Mouse (Mus musculus): ENCODE measurements around the gene Snrnp70. TPM values are rescaled to one million over a fixed set of nuclear protein-coding genes. Genes with fewer than 3 reads are reported as not detected.

Snrnp70 gene
- polyA plus RNA-seq, 1 experiment = 515 TPM

DNA sequence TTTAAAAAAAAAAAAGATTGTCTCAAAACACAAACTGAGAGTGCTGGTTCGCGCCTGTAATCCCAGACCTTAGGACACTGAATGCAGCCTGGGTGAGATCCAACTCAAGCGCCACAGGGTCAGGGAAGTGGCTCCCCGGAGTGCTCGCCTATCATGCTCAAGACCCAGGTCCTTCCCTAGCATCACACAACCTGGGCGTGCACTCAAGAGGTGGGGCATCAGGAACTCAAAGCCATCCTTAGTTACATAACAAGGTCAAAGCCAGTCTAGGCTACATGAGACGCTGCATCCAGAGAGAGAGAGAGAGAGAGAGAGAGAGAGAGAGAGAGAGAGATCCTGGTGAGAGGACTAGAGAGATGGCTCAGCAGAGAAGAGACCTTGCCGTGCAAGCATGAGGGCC, 31.0 kb upstream of the Snrnp70 start:
- TF ChIP-seq FLI1 (IDR thresholded peaks at IDR 0.05; ENCODE audit: low read length) (no peak), GATA1 (IDR thresholded peaks at IDR 0.05; ENCODE audit: borderline replicate concordance, low read length) (no peak)
- Histone ChIP-seq H3K27me3 (replicated peaks) (no peaks in the 10 kb centered on the region), H3K4me3 (replicated peaks) (no peak overlapping the region), H3K36me3 (replicated peaks; ENCODE audit: low read length) (peaks cover 98% of the 10 kb centered on the region), H3K9me3 (no peaks in the 10 kb centered on the region), H3K4me1 (peaks cover 27% of the 10 kb centered on the region)

DNA sequence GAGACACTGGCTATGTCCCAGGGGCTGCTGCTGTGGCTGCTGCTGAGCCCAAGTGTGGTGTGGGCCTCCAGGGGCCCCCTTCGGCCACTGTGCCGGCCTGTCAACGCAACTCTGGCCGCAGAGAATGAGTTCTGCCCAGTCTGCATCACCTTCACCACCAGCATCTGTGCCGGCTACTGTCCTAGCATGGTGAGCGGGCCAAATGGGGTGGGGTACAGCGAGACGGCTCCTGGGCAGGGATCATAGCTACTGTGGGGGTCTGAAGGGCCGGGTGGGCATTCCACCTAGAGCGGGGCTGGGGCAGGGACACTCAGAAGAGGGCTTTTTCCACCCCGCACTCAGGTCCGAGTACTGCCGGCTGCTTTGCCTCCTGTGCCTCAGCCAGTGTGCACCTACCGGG, 25.7 kb upstream of the Snrnp70 start:
- no peaks in the 10 kb centered on the region for H3K9me3 ChIP-seq
- H3K27me3 ChIP-seq (replicated peaks) = peaks cover 34% of the 10 kb centered on the region
- peaks cover 64% of the 10 kb centered on the region for H3K36me3 ChIP-seq (replicated peaks; ENCODE audit: low read length)
- TF ChIP-seq GATA1 (IDR thresholded peaks at IDR 0.05; ENCODE audit: borderline replicate concordance, low read length) (no peak), FLI1 (IDR thresholded peaks at IDR 0.05; ENCODE audit: low read length) (no peak)
- H3K4me3 ChIP-seq (replicated peaks) = no peak overlapping the region
- H3K4me1 ChIP-seq = peaks cover 12% of the 10 kb centered on the region

DNA sequence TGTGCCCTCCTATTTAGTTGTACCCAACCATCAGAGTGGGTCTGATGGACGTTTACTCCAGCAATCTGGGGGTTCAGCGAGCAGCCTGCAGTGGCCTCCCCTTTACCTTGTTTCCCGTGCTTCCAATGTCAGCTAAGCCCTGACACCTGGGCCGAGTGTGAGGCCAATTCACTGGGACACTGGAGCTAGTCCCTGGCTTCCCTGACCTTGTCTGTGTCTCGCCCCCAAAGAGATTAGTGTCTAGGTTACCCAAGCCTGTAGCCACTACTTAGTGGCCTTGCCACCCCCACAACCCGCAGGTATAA, 25.0 kb upstream of the Snrnp70 start, which contains the start of gene Lhb:
Lhb (plus strand) TSS at position 206 of the 305 bp plus-strand sequence.
- TF ChIP-seq FLI1 (IDR thresholded peaks at IDR 0.05; ENCODE audit: low read length) (no peak), GATA1 (IDR thresholded peaks at IDR 0.05; ENCODE audit: borderline replicate concordance, low read length) (no peak)
- Histone ChIP-seq H3K4me3 (replicated peaks) (no peak within 1 kb of the TSS), H3K36me3 (replicated peaks; ENCODE audit: low read length) (peaks cover 59% of the 10 kb centered on the region), H3K9me3 (no peaks in the 10 kb centered on the region), H3K4me1 (peaks cover 16% of the 10 kb centered on the region), H3K27me3 (replicated peaks) (peaks cover 41% of the 10 kb centered on the region)

DNA sequence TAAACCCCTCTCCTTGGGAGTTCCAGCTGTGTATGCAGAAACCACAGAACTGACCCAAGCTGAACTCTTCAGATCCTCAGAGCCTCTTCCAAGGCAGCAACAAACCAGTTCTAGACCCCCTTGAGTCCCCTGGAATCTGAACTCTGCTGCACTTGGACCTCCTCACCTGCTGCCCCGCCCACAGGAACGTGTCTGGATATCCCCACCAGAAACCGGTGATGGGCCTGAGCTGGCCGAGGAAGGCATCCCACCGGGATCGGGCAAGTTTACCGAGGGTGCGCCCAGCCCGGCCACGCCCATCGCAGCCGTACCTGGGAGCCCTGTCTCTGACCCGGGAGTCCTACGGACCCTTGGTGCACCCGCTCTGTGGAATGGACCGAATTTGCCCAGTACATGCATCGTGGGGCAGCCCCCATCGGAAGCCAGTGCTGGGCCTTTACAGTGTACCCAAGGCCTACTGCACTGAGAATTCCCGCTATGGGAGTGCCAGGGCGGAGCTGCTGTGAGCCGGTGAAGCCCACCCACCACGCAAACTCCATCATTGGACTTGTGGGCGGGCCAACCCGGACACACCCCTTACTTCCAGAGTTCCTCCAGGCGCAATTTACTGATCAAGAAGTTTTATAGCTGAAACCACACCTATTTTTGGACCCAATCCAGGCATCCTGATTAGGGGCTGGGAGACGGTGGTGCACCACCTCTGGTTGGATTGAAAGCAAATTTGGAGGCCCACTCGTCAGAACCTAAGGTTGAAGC, 24.5 kb upstream of the Snrnp70 start:
- H3K27me3 ChIP-seq (replicated peaks) = peaks cover 46% of the 10 kb centered on the region
- no peak overlapping the region for H3K4me3 ChIP-seq (replicated peaks)
- H3K36me3 ChIP-seq (replicated peaks; ENCODE audit: low read length) = peaks cover 53% of the 10 kb centered on the region
- peaks cover 21% of the 10 kb centered on the region for H3K4me1 ChIP-seq
- H3K9me3 ChIP-seq = no peaks in the 10 kb centered on the region
- TF ChIP-seq FLI1 (IDR thresholded peaks at IDR 0.05; ENCODE audit: low read length) (no peak), GATA1 (IDR thresholded peaks at IDR 0.05; ENCODE audit: borderline replicate concordance, low read length) (no peak)

DNA sequence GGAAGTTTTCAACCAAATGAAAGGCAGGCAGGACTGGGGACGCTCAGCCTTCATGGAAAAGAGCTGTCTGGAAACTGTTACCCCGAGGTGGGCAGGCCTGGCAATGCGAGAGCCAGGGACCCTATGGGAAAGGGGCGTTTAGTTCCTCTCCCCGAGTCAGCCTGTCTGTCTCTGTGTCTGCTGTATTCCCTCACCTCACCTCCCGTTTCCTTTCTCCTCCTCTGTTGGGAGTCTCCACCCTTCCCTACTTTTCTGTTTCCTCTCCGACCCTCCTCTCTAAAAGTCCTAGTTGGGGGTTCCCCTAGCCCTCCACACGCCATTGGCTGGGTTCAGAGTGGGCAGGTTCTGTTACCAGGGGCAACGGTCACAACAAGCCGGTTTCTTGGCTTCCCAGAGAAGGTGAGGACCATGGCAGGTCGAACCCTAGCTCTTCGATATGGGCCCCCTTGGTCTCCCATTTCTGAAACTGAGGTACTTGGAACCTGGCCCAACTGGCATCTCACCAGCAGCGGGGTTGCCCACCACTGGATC, 22.5 kb upstream of the Snrnp70 start:
- Histone ChIP-seq H3K9me3 (no peaks in the 10 kb centered on the region), H3K4me3 (replicated peaks) (no peak overlapping the region), H3K27me3 (replicated peaks) (peaks cover 66% of the 10 kb centered on the region), H3K4me1 (peaks cover 41% of the 10 kb centered on the region), H3K36me3 (replicated peaks; ENCODE audit: low read length) (peaks cover 33% of the 10 kb centered on the region)
- TF ChIP-seq GATA1 (IDR thresholded peaks at IDR 0.05; ENCODE audit: borderline replicate concordance, low read length) (no peak), FLI1 (IDR thresholded peaks at IDR 0.05; ENCODE audit: low read length) (no peak)

DNA sequence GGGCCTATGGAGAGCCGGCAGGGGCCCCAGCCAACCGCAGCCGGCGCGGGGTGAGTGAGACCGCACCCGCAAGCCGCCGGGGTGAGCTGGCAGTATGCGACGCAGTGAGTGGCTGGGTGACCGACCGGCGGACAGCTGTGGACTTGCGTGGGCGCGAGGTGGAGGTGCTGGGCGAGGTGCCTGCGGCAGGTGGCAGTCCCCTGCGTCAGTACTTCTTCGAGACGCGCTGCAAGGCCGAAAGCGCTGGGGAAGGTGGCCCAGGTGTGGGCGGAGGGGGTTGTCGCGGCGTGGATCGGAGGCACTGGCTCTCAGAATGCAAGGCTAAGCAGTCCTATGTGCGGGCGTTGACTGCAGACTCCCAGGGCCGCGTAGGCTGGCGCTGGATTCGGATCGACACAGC, 20.1 kb upstream of the Snrnp70 start:
- H3K4me3 ChIP-seq (replicated peaks) = peak overlapping the region; percentile 82

DNA sequence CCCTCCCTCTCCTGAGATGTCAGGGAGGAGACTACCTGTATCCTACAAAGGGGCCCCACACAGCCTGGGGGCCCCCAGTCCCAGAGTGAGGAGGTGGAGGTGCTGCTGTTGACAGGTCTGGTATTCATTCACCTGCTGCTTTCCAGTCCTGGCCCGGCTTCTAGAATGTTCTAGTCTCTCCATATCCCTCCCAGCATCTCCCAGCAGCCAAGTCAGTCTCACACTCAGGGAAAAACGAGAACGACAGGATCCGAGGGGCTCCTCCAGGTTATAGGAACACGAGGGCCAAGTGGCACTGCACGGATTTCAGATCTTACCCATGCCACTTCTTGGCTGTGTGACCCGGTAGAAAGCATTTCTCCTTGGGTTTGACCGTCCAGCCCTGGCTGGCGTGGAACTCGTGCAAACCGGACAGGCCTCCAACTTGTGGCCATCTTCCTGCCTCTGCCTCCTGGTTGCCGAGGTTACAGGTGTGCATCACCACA, 19.2 kb upstream of the Snrnp70 start:
- Histone ChIP-seq H3K27me3 (replicated peaks) (peaks cover 95% of the 10 kb centered on the region), H3K4me1 (peaks cover 46% of the 10 kb centered on the region), H3K36me3 (replicated peaks; ENCODE audit: low read length) (peaks cover under 1% of the 10 kb centered on the region), H3K4me3 (replicated peaks) (no peak overlapping the region), H3K9me3 (no peaks in the 10 kb centered on the region)
- TF ChIP-seq GATA1 (IDR thresholded peaks at IDR 0.05; ENCODE audit: borderline replicate concordance, low read length) (no peak), FLI1 (IDR thresholded peaks at IDR 0.05; ENCODE audit: low read length) (no peak)

More for the DNA sequence above, 20.1 kb upstream of the Snrnp70 start:
- no peak for TF ChIP-seq GATA1 (IDR thresholded peaks at IDR 0.05; ENCODE audit: borderline replicate concordance, low read length)
- no peak for TF ChIP-seq FLI1 (IDR thresholded peaks at IDR 0.05; ENCODE audit: low read length)
- Histone ChIP-seq H3K9me3 (no peaks in the 10 kb centered on the region), H3K4me1 (peaks cover 46% of the 10 kb centered on the region), H3K36me3 (replicated peaks; ENCODE audit: low read length) (peaks cover 9% of the 10 kb centered on the region), H3K27me3 (replicated peaks) (peaks cover 86% of the 10 kb centered on the region)

DNA sequence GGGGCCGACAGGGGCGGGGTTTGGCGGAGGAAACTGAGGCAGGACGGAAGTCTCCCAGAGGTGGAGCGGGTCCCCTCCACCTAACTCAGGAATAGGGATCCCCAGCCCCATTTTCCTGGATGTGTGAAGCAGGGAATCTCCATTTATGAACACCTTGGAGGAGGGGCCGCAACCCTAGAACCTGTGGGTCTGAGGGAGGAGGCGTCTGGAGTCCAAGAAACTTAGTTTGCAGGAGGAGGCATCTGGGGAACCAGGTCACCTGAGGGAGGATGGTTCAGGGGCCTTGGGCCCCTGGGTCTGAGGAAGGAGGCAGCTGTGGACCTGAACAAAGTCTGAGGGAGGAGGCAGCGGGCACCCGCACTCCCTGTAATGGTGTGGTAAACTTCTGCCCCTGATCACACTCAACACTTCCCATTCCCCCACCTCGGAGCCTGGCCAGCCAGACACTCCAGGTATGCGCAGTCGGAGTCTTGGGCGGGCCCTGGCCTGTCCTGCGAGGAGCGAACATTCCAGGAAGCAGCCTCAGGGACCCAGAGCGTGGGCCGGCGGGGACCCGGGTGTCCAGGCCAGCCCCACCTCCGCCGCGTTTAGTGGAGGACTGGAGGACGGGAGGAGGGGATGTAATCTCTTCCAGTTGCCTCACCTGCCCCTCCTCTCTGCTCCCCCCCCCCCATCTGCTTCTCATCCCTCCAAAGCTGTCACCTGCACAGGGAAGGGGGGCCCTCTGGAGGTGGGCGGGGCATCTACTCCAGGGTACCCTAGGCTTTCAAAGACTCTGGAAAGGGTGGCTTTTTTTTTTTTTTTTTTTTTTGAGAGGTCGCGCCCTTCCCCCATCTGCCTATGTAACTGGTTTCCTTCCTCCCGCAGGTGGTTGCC, 18.6 kb upstream of the Snrnp70 start:
- H3K4me3 ChIP-seq (replicated peaks) = peak overlapping the region; percentile 89
- no peaks in the 10 kb centered on the region for H3K36me3 ChIP-seq (replicated peaks; ENCODE audit: low read length)
- H3K9me3 ChIP-seq = no peaks in the 10 kb centered on the region
- TF ChIP-seq GATA1 (IDR thresholded peaks at IDR 0.05; ENCODE audit: borderline replicate concordance, low read length) = no peak
- TF ChIP-seq FLI1 (IDR thresholded peaks at IDR 0.05; ENCODE audit: low read length) = no peak
- H3K27me3 ChIP-seq (replicated peaks) = peaks cover 95% of the 10 kb centered on the region
- peaks cover 46% of the 10 kb centered on the region for H3K4me1 ChIP-seq

DNA sequence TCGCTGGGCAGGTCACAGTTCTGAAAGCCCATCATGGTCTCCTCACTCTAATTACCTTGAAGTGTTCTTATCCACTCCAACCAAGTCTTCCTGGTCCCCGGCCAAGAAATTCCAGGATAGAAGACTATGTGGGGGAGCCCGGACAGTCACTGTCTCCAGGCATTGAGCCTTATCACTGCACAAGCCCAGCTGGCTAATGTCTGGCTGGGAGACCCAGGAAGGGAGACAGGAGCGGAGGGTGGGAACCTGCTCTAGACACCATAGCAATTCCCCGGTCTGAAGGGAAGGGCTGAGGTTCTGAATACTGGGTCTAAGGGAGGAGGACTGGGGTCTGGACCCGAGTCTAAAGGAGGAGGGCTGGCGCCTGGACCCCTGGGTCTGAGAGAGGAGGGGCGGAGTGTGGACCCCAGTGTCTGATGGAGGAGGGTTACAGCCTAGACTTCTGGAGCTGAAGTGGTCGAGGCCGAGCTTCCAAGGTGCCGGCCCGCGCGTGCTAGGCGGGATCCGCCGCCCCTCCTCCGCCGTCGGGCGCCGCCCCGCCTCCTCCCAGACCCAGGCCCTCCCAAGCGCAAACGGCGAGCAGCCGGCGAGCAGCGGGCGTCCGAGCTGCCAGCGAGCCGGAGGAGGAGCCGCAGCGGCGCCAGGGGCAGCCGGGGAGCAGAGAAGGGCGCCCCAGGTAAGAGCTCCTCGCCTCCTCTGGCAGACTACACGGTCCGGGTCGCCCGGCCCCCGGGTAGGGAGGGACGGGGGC, 17.7 kb upstream of the Snrnp70 start, which contains the start of gene Ntf5:
Ntf5 (plus strand) TSS at position 583 of the 751 bp plus-strand sequence.
- H3K4me3 ChIP-seq (replicated peaks) = peak within 1 kb of the TSS; percentile 89
- H3K36me3 ChIP-seq (replicated peaks; ENCODE audit: low read length) = no peaks in the 10 kb centered on the region
- H3K9me3 ChIP-seq = no peaks in the 10 kb centered on the region
- H3K4me1 ChIP-seq = peaks cover 45% of the 10 kb centered on the region
- TF ChIP-seq FLI1 (IDR thresholded peaks at IDR 0.05; ENCODE audit: low read length) (no peak), GATA1 (IDR thresholded peaks at IDR 0.05; ENCODE audit: borderline replicate concordance, low read length) (no peak)
- H3K27me3 ChIP-seq (replicated peaks) = peaks cover 95% of the 10 kb centered on the region
